Mouse (Mus musculus): ENCODE data around the gene Pdlim1. TPM values are rescaled to one million over a fixed set of nuclear protein-coding genes. Genes with fewer than 3 reads are reported as not detected.
"Not testable (repeated sequence)": the region's sequence is repeated elsewhere in the genome, so short reads cannot be mapped to it uniquely, and the experiment has no call there.

Gene Pdlim1
- polyA plus RNA-seq, 1 experiment from 2014 or later: 12.5 TPM

DNA sequence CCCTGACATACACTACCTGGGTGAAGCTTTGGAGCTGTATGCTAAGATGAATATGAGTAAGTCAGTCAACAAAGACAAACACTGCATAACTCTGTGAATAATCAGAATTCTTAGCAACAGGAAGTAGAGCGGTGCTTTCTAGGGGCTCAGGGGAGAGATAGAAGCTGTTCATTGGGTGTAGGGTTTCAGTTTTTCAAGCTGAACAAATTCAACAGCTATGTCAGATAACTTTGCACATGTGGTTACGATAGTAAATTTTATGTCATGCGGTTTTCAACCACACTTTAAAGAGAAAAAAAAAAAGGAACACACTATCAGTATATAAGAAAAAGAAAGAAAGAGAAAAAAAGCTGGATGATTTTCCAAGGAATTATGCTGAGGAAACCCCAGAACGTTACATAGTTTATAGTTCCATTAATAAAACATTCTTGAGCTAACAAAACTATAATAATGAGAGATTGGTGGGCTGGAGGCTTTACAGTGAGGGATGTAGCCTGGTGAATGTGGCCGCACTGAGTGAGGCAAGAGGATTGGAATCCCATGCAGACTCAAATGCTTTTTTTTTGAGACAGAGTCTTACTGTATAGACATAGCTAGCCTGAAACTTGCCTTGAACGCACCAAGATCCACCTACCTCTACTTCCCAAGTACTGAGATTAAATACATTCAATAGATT lies 33.3 kb downstream of the Pdlim1 start:
- Histone ChIP-seq H3K36me3 (ENCODE audit: control insufficient read depth, insufficient read depth) (no peaks in the 10 kb centered on the region), H3K4me3 (replicated peaks; ENCODE audit: low read length) (no peak overlapping the region), H3K4me1 (replicated peaks; ENCODE audit: control insufficient read depth, insufficient read depth, low read length) (peaks cover 9% of the 10 kb centered on the region), H3K9me3 (ENCODE audit: control insufficient read depth, low read length) (no peaks in the 10 kb centered on the region), H3K4me2 (ENCODE audit: low read length) (no peak overlapping the region), H3K27ac (ENCODE audit: low read length) (no peak overlapping the region), H3K27me3 (replicated peaks; ENCODE audit: control insufficient read depth, insufficient read depth, low read length) (no peaks in the 10 kb centered on the region), H3K9ac (replicated peaks; ENCODE audit: low read depth, low read length) (no peak overlapping the region)
- no peak for ATAC-seq
- 91% methylated on average over 6 of the region's 6 CpGs for WGBS

DNA sequence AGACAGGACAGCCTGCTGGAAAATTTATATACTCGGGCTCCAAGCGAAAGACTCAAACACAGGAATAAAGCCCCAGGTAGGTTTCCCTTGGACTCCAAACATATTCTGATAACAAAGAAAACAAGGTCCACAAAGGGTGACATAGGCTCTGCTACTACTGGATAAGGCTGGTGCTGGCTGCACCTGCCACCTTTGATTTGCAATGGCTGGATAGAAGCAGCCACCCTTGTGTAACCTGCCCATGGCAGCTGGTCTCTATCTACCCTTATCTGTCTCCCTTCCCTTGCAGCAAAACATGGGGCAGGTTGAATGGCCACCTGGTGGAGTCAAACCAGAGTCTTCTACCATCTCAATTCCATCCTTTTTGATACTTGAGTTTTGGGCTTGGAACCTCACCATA lies 39.1 kb downstream of the Pdlim1 start:
- 98% methylated on average over 2 of the region's 2 CpGs for WGBS
- ATAC-seq: no peak
- H3K27me3 ChIP-seq (replicated peaks; ENCODE audit: control insufficient read depth, insufficient read depth, low read length): no peaks in the 10 kb centered on the region
- H3K27ac ChIP-seq (ENCODE audit: low read length): no peak overlapping the region
- no peaks in the 10 kb centered on the region for H3K9me3 ChIP-seq (ENCODE audit: control insufficient read depth, low read length)
- H3K9ac ChIP-seq (replicated peaks; ENCODE audit: low read depth, low read length): no peak overlapping the region
- H3K4me2 ChIP-seq (ENCODE audit: low read length): no peak overlapping the region
- no peaks in the 10 kb centered on the region for H3K4me1 ChIP-seq (replicated peaks; ENCODE audit: control insufficient read depth, insufficient read depth, low read length)
- H3K36me3 ChIP-seq (ENCODE audit: control insufficient read depth, insufficient read depth): no peaks in the 10 kb centered on the region
- H3K4me3 ChIP-seq (replicated peaks; ENCODE audit: low read length): no peak overlapping the region

DNA sequence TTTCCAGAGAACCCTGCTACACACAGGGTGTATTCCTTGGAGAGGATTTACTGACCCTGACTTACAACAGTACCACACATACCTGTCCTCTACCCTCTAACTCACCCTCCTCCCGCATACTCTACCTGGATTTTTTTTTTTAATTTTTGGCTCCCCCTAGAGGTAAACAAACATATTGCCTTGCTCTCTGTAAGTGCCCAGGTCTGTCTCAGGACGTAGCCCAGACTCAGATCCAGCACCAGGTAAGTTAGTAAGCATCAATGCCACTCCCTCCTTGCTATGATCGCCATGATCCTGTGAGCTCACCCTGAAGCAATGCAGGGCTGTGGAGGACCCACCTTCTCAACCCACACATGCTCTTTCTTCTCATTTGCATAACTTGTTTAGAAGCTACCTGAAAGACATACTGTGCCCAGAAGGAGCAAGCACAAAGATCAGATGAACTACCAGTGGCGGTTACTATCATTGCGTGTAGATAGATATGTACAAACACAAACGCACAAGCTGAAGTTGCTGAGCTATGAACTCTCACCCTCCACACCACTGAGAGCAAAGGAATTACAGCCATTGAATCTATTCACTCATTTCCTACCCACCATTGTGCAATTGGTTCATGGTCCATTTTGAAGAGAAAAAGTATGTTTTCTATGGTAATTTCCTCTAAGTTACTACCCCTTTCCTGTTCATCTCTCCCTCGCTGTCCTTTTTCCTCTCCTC lies 39.7 kb downstream of the Pdlim1 start:
- H3K9ac ChIP-seq (replicated peaks; ENCODE audit: low read depth, low read length): no peak overlapping the region
- 72% methylated on average over 7 of the region's 7 CpGs for WGBS
- H3K4me1 ChIP-seq (replicated peaks; ENCODE audit: control insufficient read depth, insufficient read depth, low read length): no peaks in the 10 kb centered on the region
- H3K4me2 ChIP-seq (ENCODE audit: low read length): no peak overlapping the region
- no peak overlapping the region for H3K27ac ChIP-seq (ENCODE audit: low read length)
- H3K4me3 ChIP-seq (replicated peaks; ENCODE audit: low read length): no peak overlapping the region
- ATAC-seq: no peak
- no peaks in the 10 kb centered on the region for H3K36me3 ChIP-seq (ENCODE audit: control insufficient read depth, insufficient read depth)
- H3K9me3 ChIP-seq (ENCODE audit: control insufficient read depth, low read length): no peaks in the 10 kb centered on the region
- H3K27me3 ChIP-seq (replicated peaks; ENCODE audit: control insufficient read depth, insufficient read depth, low read length): no peaks in the 10 kb centered on the region

DNA sequence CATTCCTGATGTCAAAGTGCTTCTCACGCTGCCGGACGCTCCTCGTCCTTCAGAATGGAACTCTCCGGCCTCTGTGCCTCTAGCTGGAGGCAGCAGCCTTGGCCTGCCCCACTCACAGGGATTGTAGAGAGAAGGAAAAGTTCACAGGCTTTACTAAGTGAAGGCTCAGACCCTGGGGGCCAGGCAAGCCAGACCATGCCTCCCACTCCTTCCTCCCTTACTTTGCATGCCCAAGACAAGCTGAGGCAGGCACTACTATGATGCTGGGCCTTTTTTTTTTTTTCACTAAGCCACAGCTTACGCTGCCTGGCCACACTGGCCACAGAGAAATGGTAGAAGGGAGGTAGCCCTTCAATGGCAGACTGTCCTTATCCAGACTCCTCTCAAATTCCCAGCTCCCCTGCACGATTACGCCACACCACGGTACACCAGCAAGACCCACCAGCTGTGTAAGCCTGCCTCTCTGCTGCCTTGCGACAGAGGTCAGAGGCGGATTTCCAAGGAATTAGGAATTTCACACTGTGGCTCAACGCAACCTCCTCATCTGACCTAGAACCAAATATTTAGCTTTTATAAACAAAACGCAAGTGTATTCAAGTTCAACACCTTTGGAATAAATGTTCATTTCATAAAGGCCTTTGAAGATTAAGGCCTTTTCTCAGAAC lies 40.4 kb downstream of the Pdlim1 start:
- H3K4me2 ChIP-seq (ENCODE audit: low read length): no peak overlapping the region
- no peak overlapping the region for H3K4me3 ChIP-seq (replicated peaks; ENCODE audit: low read length)
- H3K27me3 ChIP-seq (replicated peaks; ENCODE audit: control insufficient read depth, insufficient read depth, low read length): no peaks in the 10 kb centered on the region
- no peak overlapping the region for H3K27ac ChIP-seq (ENCODE audit: low read length)
- 88% methylated on average over 13 of the region's 13 CpGs for whole genome bisulfite sequencing
- H3K36me3 ChIP-seq (ENCODE audit: control insufficient read depth, insufficient read depth): no peaks in the 10 kb centered on the region
- no peaks in the 10 kb centered on the region for H3K4me1 ChIP-seq (replicated peaks; ENCODE audit: control insufficient read depth, insufficient read depth, low read length)
- ATAC-seq: no peak
- no peaks in the 10 kb centered on the region for H3K9me3 ChIP-seq (ENCODE audit: control insufficient read depth, low read length)
- no peak overlapping the region for H3K9ac ChIP-seq (replicated peaks; ENCODE audit: low read depth, low read length)

DNA sequence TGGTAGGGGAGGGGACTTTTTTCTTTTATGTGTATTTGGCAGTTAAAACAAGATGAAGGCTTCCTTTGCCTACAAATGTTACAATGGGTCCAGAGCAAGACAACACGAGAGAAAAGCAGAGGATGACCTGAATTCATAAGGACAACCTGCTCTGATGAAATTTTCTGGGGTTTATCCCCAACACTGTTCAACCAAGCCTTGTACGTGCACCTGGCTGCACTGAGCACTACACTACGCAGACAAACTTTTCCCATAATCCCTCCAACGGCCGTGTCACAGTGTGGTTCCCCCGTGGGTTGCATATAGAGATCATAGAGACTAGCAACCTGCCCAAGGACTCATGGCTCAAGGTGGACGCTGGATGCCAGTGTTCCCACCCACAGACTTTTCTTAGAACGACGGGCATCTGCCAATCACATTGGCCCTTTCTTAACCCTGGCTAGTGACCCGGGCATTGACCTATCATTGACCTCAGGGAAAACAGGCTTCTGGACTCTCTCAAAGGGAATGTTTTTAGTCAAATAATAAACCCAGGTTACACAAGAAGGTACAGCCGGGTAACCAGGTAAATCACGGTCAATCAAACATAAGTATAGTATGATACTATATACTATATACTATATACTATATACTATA lies 45.0 kb downstream of the Pdlim1 start:
- Histone ChIP-seq H3K9ac (replicated peaks; ENCODE audit: low read depth, low read length) (no peak overlapping the region), H3K36me3 (ENCODE audit: control insufficient read depth, insufficient read depth) (no peaks in the 10 kb centered on the region), H3K4me3 (replicated peaks; ENCODE audit: low read length) (no peak overlapping the region), H3K27me3 (replicated peaks; ENCODE audit: control insufficient read depth, insufficient read depth, low read length) (no peaks in the 10 kb centered on the region), H3K9me3 (ENCODE audit: control insufficient read depth, low read length) (no peaks in the 10 kb centered on the region), H3K27ac (ENCODE audit: low read length) (no peak overlapping the region), H3K4me2 (ENCODE audit: low read length) (no peak overlapping the region), H3K4me1 (replicated peaks; ENCODE audit: control insufficient read depth, insufficient read depth, low read length) (no peaks in the 10 kb centered on the region)
- ATAC-seq: no peak
- 90% methylated on average over 12 of the region's 12 CpGs for WGBS

DNA sequence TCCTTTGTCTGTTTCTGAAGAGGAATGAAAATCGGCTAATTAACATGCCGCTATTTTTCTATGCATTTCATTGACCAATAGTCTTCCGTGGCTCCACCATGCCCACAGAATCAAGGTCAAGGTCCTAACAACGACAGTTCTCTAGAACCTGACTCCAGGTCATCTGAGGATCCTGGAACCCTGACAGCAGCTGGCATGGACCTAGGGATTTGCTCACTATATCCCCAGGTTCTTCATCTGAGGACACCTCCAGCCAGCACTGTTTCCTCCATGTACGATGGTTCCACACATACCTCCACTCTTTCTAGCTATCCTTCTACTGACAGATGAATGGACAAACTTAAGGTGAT lies 45.9 kb downstream of the Pdlim1 start:
- ATAC-seq: 0 out of 2 replicates have a peak, but pooled peaks have one; percentile 15
- 73% methylated on average over 5 of the region's 5 CpGs for WGBS
- H3K36me3 ChIP-seq (ENCODE audit: control insufficient read depth, insufficient read depth): no peaks in the 10 kb centered on the region
- H3K27ac ChIP-seq (ENCODE audit: low read length): no peak overlapping the region
- H3K4me1 ChIP-seq (replicated peaks; ENCODE audit: control insufficient read depth, insufficient read depth, low read length): no peaks in the 10 kb centered on the region
- H3K9me3 ChIP-seq (ENCODE audit: control insufficient read depth, low read length): no peaks in the 10 kb centered on the region
- no peak overlapping the region for H3K9ac ChIP-seq (replicated peaks; ENCODE audit: low read depth, low read length)
- H3K4me3 ChIP-seq (replicated peaks; ENCODE audit: low read length): no peak overlapping the region
- H3K27me3 ChIP-seq (replicated peaks; ENCODE audit: control insufficient read depth, insufficient read depth, low read length): no peaks in the 10 kb centered on the region
- H3K4me2 ChIP-seq (ENCODE audit: low read length): no peak overlapping the region

DNA sequence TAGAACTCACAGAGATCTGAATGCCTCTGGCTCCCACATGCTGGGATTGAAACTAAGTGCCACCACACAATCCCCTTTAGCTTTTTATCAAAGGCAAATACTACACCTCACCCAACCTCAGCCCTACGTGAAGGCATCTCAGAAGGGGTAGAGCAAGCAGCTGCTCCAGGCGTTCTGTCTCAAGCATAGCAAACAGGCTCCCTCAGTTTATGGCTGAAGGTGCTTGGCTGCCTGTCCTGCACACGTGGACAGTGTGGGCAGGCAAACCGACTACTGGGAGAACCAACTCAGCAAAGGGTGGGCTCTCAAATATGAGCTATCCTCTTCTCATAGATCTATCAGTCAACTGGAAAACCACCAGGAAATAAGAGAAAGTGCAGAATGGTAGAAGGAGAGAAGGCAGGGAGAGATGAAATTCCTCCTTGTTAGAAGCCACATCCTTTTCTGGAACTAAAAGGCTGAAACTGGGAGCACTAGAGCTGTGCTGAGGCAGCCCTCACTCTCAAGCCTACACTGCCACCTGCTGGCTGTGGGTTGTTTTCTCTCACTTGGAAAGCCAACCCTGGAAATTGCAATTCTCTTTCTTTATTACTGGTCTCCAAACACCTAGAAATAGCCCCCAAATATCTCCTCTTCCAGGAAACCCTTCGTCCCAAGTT lies 46.4 kb downstream of the Pdlim1 start:
- Histone ChIP-seq H3K9ac (replicated peaks; ENCODE audit: low read depth, low read length) (no peak overlapping the region), H3K4me2 (ENCODE audit: low read length) (no peak overlapping the region), H3K27ac (ENCODE audit: low read length) (no peak overlapping the region), H3K4me1 (replicated peaks; ENCODE audit: control insufficient read depth, insufficient read depth, low read length) (no peaks in the 10 kb centered on the region), H3K27me3 (replicated peaks; ENCODE audit: control insufficient read depth, insufficient read depth, low read length) (no peaks in the 10 kb centered on the region), H3K36me3 (ENCODE audit: control insufficient read depth, insufficient read depth) (no peaks in the 10 kb centered on the region), H3K9me3 (ENCODE audit: control insufficient read depth, low read length) (no peaks in the 10 kb centered on the region), H3K4me3 (replicated peaks; ENCODE audit: low read length) (no peak overlapping the region)
- WGBS: 72% methylated on average over 5 of the region's 5 CpGs
- peak; percentile 90 for ATAC-seq

DNA sequence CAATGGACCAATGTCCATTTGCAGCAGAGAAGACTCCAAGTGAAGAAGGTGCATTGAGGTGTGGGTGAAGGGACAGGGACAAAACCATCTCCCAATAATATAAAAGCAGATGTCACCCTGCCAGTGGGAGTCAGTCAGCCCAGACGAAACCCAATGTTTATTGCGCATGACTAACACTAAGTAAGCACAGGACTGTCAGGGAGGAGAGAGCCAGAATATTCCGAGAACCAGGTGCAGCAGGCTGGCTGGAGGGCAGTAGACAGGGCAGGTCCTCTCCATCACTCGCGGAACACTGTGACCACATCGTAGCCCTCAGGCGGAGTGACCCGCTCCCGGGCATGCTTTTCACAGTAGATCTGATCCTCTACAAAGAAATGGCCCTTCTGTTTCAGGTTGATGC lies 49.3 kb downstream of the Pdlim1 start:
- WGBS: 96% methylated on average over 9 of the region's 9 CpGs
- H3K27ac ChIP-seq (ENCODE audit: low read length); H3K4me3 ChIP-seq (replicated peaks; ENCODE audit: low read length); H3K9me3 ChIP-seq (ENCODE audit: control insufficient read depth, low read length); H3K4me2 ChIP-seq (ENCODE audit: low read length); ATAC-seq; H3K9ac ChIP-seq (replicated peaks; ENCODE audit: low read depth, low read length); H3K4me1 ChIP-seq (replicated peaks; ENCODE audit: control insufficient read depth, insufficient read depth, low read length); H3K27me3 ChIP-seq (replicated peaks; ENCODE audit: control insufficient read depth, insufficient read depth, low read length); H3K36me3 ChIP-seq (ENCODE audit: control insufficient read depth, insufficient read depth): not testable (repeated sequence)

DNA sequence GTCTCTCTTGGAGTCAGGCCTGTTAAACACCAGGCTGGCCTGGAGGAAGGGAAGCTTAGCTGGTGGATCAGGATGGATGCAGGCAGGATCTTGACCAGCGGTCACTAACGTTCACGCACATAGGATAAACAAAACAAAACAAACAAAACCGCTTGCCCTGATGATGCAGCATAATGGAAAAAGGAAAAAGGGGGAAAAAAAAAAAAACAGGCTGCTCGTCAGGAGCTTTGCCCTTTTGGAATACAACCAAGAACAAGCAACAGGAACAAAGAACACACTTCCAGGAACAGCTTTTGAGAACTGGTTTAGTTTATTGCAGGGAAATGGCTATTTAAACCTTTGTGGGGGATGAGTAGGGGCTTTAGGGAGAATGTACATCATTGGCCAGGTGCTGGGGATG lies 50.8 kb downstream of the Pdlim1 start:
- Histone ChIP-seq H3K9me3 (ENCODE audit: control insufficient read depth, low read length) (no peaks in the 10 kb centered on the region), H3K4me3 (replicated peaks; ENCODE audit: low read length) (no peak overlapping the region), H3K9ac (replicated peaks; ENCODE audit: low read depth, low read length) (no peak overlapping the region), H3K27ac (ENCODE audit: low read length) (no peak overlapping the region), H3K4me2 (ENCODE audit: low read length) (no peak overlapping the region), H3K4me1 (replicated peaks; ENCODE audit: control insufficient read depth, insufficient read depth, low read length) (no peaks in the 10 kb centered on the region), H3K36me3 (ENCODE audit: control insufficient read depth, insufficient read depth) (no peaks in the 10 kb centered on the region), H3K27me3 (replicated peaks; ENCODE audit: control insufficient read depth, insufficient read depth, low read length) (no peaks in the 10 kb centered on the region)
- 75% methylated on average over 5 of the region's 5 CpGs for WGBS
- no peak for ATAC-seq

All from forebrain, embryonic 16.5 days (tissue).